Mouse (Mus musculus) bone marrow, adult 2 months (tissue): ENCODE measurements at regions not wholly inside any gene's neighbourhood (a gene's known extent, or its start where the extent isn't known, plus 50 kb on each side); places are given as distances from the start of the nearest gene placed in this dataset.

Experiments
- CTCF ChIP-seq: fragments of 200-500 bp; IDR thresholded peaks from 2 replicates; pipeline ENCODE4 v1.5.1; 2011; ENCODE audit warnings: low read length, control low read depth; ENCODE audit not compliant: control insufficient read depth, insufficient read depth
- POLR2A ChIP-seq: fragments of 200-500 bp; IDR thresholded peaks from 2 replicates; pipeline ENCODE4 v1.6.1; 2011; ENCODE audit warnings: low read depth, mild to moderate bottlenecking, control low read depth, low read length, borderline replicate concordance; ENCODE audit not compliant: control insufficient read depth

DNA sequence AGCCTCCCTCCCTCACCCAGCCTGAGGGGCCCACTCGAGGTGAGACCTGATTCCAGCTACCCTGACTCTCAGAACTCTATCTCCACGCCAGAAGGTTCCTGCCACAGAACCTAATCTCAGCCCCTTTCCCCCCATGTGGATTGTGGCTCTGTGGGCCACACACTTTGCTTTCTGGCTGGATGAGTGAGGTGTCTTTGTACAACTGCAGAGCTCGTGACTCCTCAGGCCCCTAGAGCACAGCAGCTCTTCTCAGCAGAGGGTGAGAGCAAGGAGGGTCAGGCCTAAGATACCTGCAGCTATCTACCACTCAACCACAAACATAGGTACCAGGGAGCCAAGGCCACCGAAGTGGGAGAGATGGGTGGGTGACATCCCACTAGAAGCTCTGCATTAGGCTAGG is 93.2 kb downstream of the Fam53a start:
- TF ChIP-seq CTCF (no peak), POLR2A (no peak)
